Comparison of ENCODE assay signal across 9 mouse cellular contexts in the genomic region with DNA sequence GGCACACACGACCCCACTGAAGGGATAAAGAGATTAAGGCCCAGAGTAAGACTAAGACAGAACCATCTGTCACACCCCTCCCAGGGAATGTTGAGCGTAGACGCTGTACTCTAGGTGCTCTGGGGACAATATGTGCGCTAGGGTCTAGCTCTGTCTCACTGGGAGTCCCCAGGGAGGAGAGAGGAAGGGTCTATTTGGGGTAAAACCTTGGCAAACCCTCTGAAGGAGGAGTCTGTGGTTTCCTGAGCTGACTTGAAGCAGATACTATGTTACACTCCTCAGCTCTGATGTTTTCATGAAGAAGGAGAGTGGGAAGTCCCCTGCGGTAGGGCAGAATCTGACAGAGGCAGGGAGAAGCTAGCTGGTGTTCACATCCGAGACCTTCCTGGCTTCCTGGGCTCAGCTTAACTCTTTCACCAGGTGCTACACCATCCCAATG. TPM values are rescaled to one million over a fixed set of nuclear protein-coding genes. Genes with fewer than 3 reads are reported as not detected.
A peak's percentile ranks its signal among the peaks of the same experiment; 100 is the strongest.
DNase-seq lines count a peak whose midpoint lies in the region; ATAC-seq and TF ChIP-seq lines count a peak whose summit lies in the region.
"Had no signal": no experiment of that assay in that cellular context is flagged by ENCODE, and none has a peak within 500 bp of the region (broad histone marks: within the 10 kb centered on the region; RNA-seq: fewer than 3 reads in every experiment).

No protein-coding gene starts in this region.

- H3K27me3 ChIP-seq in intestine, embryonic 14.5 days (replicated peaks; ENCODE audit: control insufficient read depth, insufficient read depth, low read length) = no peaks in the 10 kb centered on the region
- H3K27me3 ChIP-seq in intestine, postnatal 0 days (replicated peaks; ENCODE audit: control insufficient read depth, insufficient read depth, low read length) = peaks cover 17% of the 10 kb centered on the region
- H3K27me3 ChIP-seq in CH12.LX (replicated peaks) = peaks cover 26% of the 10 kb centered on the region

- H3K4me1 ChIP-seq in intestine, embryonic 14.5 days (replicated peaks; ENCODE audit: control insufficient read depth, insufficient read depth, low read length) = peaks cover 37% of the 10 kb centered on the region
- peaks cover 4% of the 10 kb centered on the region; the same call in 1 of the 2 replicates for H3K4me1 ChIP-seq in intestine, postnatal 0 days (replicated peaks; ENCODE audit: control insufficient read depth, insufficient read depth, low read length)
- H3K4me1 ChIP-seq in CH12.LX (ENCODE audit: control insufficient read depth in 1 of 2, insufficient read depth in 2 of 2) = peaks cover 19 to 34% of the 10 kb centered on the region in 2 experiments

- ATAC-seq in intestine, embryonic 14.5 days (replicated peaks; ENCODE audit: low FRiP score, low TSS enrichment, low read depth) = no peak
- ATAC-seq in intestine, postnatal 0 days = no peak
- ATAC-seq: liver, embryonic 12.5 days had no signal

- H3K4me3 ChIP-seq in intestine, embryonic 14.5 days (ENCODE audit: low read depth, low read length) = no peak overlapping the region
- H3K4me3 ChIP-seq in intestine, postnatal 0 days (ENCODE audit: low read depth, low read length) = no peak overlapping the region
- peak overlapping the region in 2 of 3 experiments; percentile 3 to 25 for H3K4me3 ChIP-seq in CH12.LX (replicated peaks in 1 of 3; ENCODE audit: low read depth in 2 of 3, low read length in 2 of 3, poor library complexity in 1 of 3)
- H3K4me3 ChIP-seq: liver, embryonic 12.5 days had no signal

- H3K79me2 ChIP-seq in CH12.LX (replicated peaks; ENCODE audit: control insufficient read depth, extremely low read depth, insufficient read depth, poor library complexity, severe bottlenecking) = no peaks in the 10 kb centered on the region

- TF ChIP-seq POLR2A in CH12.LX (IDR thresholded peaks at IDR 0.05; ENCODE audit: low read depth, low read length) = 0 out of 2 replicates have a peak, but pooled peaks have one; percentile 19

- DNase-seq in intestine, embryonic 14.5 days (ENCODE audit: low spot score) = no peak
- peak; percentile 72 for DNase-seq in CD4-positive helper T cell, adult 2 months (ENCODE audit: low read depth, low spot score)
- DNase-seq in CH12.LX (ENCODE audit: extremely low read depth) = peak; percentile 91
- DNase-seq in lung, postnatal 36 days = peak; percentile 33
- no peak for DNase-seq in urinary bladder, adult 18-20 months (ENCODE audit: low spot score in 2 of 2)
- no peak for DNase-seq in adrenal gland, postnatal 25 days
- no peak for DNase-seq in adrenal gland, adult 18-20 months (ENCODE audit: low spot score in 2 of 2)

- no peaks in the 10 kb centered on the region for H3K36me3 ChIP-seq in intestine, embryonic 14.5 days (ENCODE audit: control insufficient read depth, insufficient read depth, low read length)
- no peaks in the 10 kb centered on the region for H3K36me3 ChIP-seq in intestine, postnatal 0 days (ENCODE audit: control insufficient read depth, insufficient read depth)
- H3K36me3 ChIP-seq in CH12.LX (replicated peaks in 1 of 2; ENCODE audit: control insufficient read depth in 1 of 2, insufficient read depth in 1 of 2, low read length in 1 of 2) = no peaks in the 10 kb centered on the region
- H3K36me3 ChIP-seq: liver, embryonic 12.5 days had no signal

- no peak overlapping the region for H3K9ac ChIP-seq in intestine, embryonic 14.5 days (ENCODE audit: low read length)
- no peak overlapping the region for H3K9ac ChIP-seq in intestine, postnatal 0 days (ENCODE audit: low read depth, low read length)
- no peak overlapping the region for H3K9ac ChIP-seq in CH12.LX (ENCODE audit: insufficient read depth, low read depth)
- H3K9ac ChIP-seq: liver, embryonic 12.5 days had no signal

- TF ChIP-seq EP300 in CH12.LX (IDR thresholded peaks at IDR 0.05; ENCODE audit: low read length) = peak; percentile 91

- TF ChIP-seq CTCF in intestine, postnatal 0 days (IDR thresholded peaks at IDR 0.05; ENCODE audit: low read depth) = no peak
- no peak for TF ChIP-seq CTCF in CH12.LX (conservative IDR thresholded peaks at IDR 0.05 in 1 of 2, IDR thresholded peaks at IDR 0.05 in 1 of 2; ENCODE audit: low read depth in 2 of 2, low read length in 2 of 2)

- H3K27ac ChIP-seq in intestine, embryonic 14.5 days (ENCODE audit: low read depth) = peak overlapping the region; percentile 65; the same call in 1 of the 2 replicates
- H3K27ac ChIP-seq in intestine, postnatal 0 days (ENCODE audit: low read depth, low read length) = no peak overlapping the region; the same call in 1 of the 2 replicates
- H3K27ac ChIP-seq in CH12.LX (ENCODE audit: insufficient read depth, low read depth) = peak overlapping the region; percentile 6; the same call in 1 of the 2 replicates
- H3K27ac ChIP-seq: liver, embryonic 12.5 days had no signal

- dilution Hi-C loops in CH12.LX (cut with MboI; ENCODE audit: extremely low pct_ligation_motif_present, extremely low pct_unique_long_range_greater_than_20kb, low sequenced_read_pairs) = no loop called here

- in situ Hi-C loops in CH12.LX (cut with MboI; ENCODE audit: low pct_ligation_motif_present, low pct_unique_long_range_greater_than_20kb, low sequenced_read_pairs) = no loop called here

- no peak overlapping the region for H3K4me2 ChIP-seq in intestine, embryonic 14.5 days (ENCODE audit: low read length)
- no peak overlapping the region for H3K4me2 ChIP-seq in intestine, postnatal 0 days (replicated peaks; ENCODE audit: low read depth)
- peak overlapping the region; percentile 35 for H3K4me2 ChIP-seq in CH12.LX (ENCODE audit: insufficient read depth, low read depth, poor library complexity, severe bottlenecking)
- H3K4me2 ChIP-seq: liver, embryonic 12.5 days had no signal

- WGBS in intestine, embryonic 14.5 days = 47% methylated on average over 6 of the region's 6 CpGs
- WGBS in intestine, postnatal 0 days = 52% methylated on average over 6 of the region's 6 CpGs

- peak; percentile 2 for TF ChIP-seq RAD21 in CH12.LX (IDR thresholded peaks at IDR 0.05; ENCODE audit: low read depth, low read length)

- no peaks in the 10 kb centered on the region for H3K9me3 ChIP-seq in intestine, embryonic 14.5 days (ENCODE audit: control insufficient read depth, low read length)
- H3K9me3 ChIP-seq in intestine, postnatal 0 days (ENCODE audit: control insufficient read depth) = no peaks in the 10 kb centered on the region
- no peaks in the 10 kb centered on the region for H3K9me3 ChIP-seq in CH12.LX (replicated peaks; ENCODE audit: low read length)
- H3K9me3 ChIP-seq: liver, embryonic 12.5 days had no signal

TF ChIP-seq in CH12.LX, 34 proteins besides CTCF, POLR2A, EP300 and RAD21 (continues in another document):
- peak; percentile 37; the same call in 1 of the 2 replicates for TF ChIP-seq CHD2 (IDR thresholded peaks at IDR 0.05; ENCODE audit: low read length)
- TF ChIP-seq BHLHE40 (IDR thresholded peaks at IDR 0.05; ENCODE audit: low read depth, low read length) = peak; percentile 63
- TF ChIP-seq NRF1 (IDR thresholded peaks at IDR 0.05; ENCODE audit: low read depth, low read length) = no peak
- TF ChIP-seq MAX (IDR thresholded peaks at IDR 0.05; ENCODE audit: low read length) = no peak; the same call in 1 of the 2 replicates
- TF ChIP-seq E2F4 (IDR thresholded peaks at IDR 0.05; ENCODE audit: insufficient replicate concordance, low read depth, low read length) = no peak
- no peak for TF ChIP-seq GABPA (IDR thresholded peaks at IDR 0.05; ENCODE audit: insufficient replicate concordance, low read depth, low read length)
- no peak for TF ChIP-seq ZKSCAN1 (IDR thresholded peaks at IDR 0.05; ENCODE audit: borderline replicate concordance, low read depth, low read length)
- no peak for TF ChIP-seq ZC3H11A (IDR thresholded peaks at IDR 0.05; ENCODE audit: low read depth, low read length)
- peak; percentile 77; the same call in 1 of the 2 replicates for TF ChIP-seq RCOR1 (conservative IDR thresholded peaks at IDR 0.05; ENCODE audit: low read depth, low read length)
- 0 out of 2 replicates have a peak, but pooled peaks have one; percentile 8 for TF ChIP-seq HCFC1 (IDR thresholded peaks at IDR 0.05; ENCODE audit: low read depth, low read length)
- no peak; the same call in 1 of the 2 replicates for TF ChIP-seq SMC3 (IDR thresholded peaks at IDR 0.05; ENCODE audit: low read depth, low read length)
- no peak for TF ChIP-seq USF2 (conservative IDR thresholded peaks at IDR 0.05; ENCODE audit: low read depth, low read length)
- TF ChIP-seq TBP (conservative IDR thresholded peaks at IDR 0.05; ENCODE audit: low read depth, low read length) = peak; percentile 49; the same call in 1 of the 2 replicates
- no peak; the same call in 1 of the 2 replicates for TF ChIP-seq MXI1 (IDR thresholded peaks at IDR 0.05; ENCODE audit: low read depth, low read length)
- TF ChIP-seq KAT2A (IDR thresholded peaks at IDR 0.05; ENCODE audit: insufficient replicate concordance, low read length) = 0 out of 2 replicates have a peak, but pooled peaks have one; percentile 51
- TF ChIP-seq UBTF (IDR thresholded peaks at IDR 0.05; ENCODE audit: low read depth, low read length) = 0 out of 2 replicates have a peak, but pooled peaks have one; percentile 61
- TF ChIP-seq NELFE (IDR thresholded peaks at IDR 0.05; ENCODE audit: low read depth, low read length) = no peak
- TF ChIP-seq ETS1 (conservative IDR thresholded peaks at IDR 0.05; ENCODE audit: low read depth, low read length) = peak; percentile 83
- TF ChIP-seq MAFK (IDR thresholded peaks at IDR 0.05; ENCODE audit: insufficient replicate concordance, low read length) = peak; percentile 64; the same call in 1 of the 2 replicates
- peak; percentile 55; the same call in 1 of the 2 replicates for TF ChIP-seq JUND (conservative IDR thresholded peaks at IDR 0.05; ENCODE audit: low read depth, low read length)
- peak; percentile 46; the same call in 1 of the 2 replicates for TF ChIP-seq ELF1 (IDR thresholded peaks at IDR 0.05; ENCODE audit: low read depth, low read length)
- TF ChIP-seq ZNF384 (IDR thresholded peaks at IDR 0.05; ENCODE audit: low read depth, low read length) = no peak
- peak; percentile 19; the same call in 1 of the 2 replicates for TF ChIP-seq MYC (IDR thresholded peaks at IDR 0.05; ENCODE audit: low read depth, low read length)
- no peak for TF ChIP-seq PAX5 (IDR thresholded peaks at IDR 0.05; ENCODE audit: low read length)
- no peak for TF ChIP-seq ZMIZ1 (IDR thresholded peaks at IDR 0.05; ENCODE audit: low read depth, low read length)
- TF ChIP-seq USF1 (IDR thresholded peaks at IDR 0.05; ENCODE audit: low read depth, low read length) = no peak

RNA-seq across cellular contexts. Expression of a gene that starts 8.3 kb away (rescaled TPM):
- 3.3 and 4.0 TPM in 2 replicates for polyA plus RNA-seq in intestine, embryonic 14.5 days (2014; fragmentation: Nextera tagmentation; extraction: Ambion mirVana)
- polyA plus RNA-seq in intestine, postnatal 0 days (2015; fragmentation: Nextera tagmentation; extraction: Ambion mirVana) = 3.8 and 4.1 TPM in 2 replicates
- total RNA-seq in CH12.LX (2012; rRNA removed) = not detected in 2 replicates
- total RNA-seq in CH12.LX (2014; rRNA removed) = not detected in 2 replicates
- polyA plus RNA-seq in CH12.LX (2012; ENCODE audit: insufficient read length, low read depth) = not detected in 2 replicates
- 4.5 and 5.0 TPM in 2 replicates for total RNA-seq in adrenal gland, postnatal 25 days (2021)
- total RNA-seq in adrenal gland, adult 18-20 months (2021) = 1 to 10 TPM; 1.8 to 4.2 TPM

Comparison
In these comparisons a context has a peak if more than half of its experiments do, and no peak if none do; other contexts are left out.
1. DNase-seq: peak in CD4-positive helper T cell, adult 2 months (single experiment), CH12.LX (single experiment) and lung, postnatal 36 days (single experiment); none in intestine, embryonic 14.5 days (single experiment), urinary bladder, adult 18-20 months (0 of 2), adrenal gland, postnatal 25 days (single experiment) and adrenal gland, adult 18-20 months (0 of 2).
2. H3K4me3 ChIP-seq: peak in CH12.LX (2 of 3); none in intestine, embryonic 14.5 days (single experiment) and intestine, postnatal 0 days (single experiment).